Mouse (Mus musculus) cortical plate, adult 2 months (tissue): Measurements from ENCODE around the gene Furin.

Experiments used
- CTCF ChIP-seq: fragments of 200-500 bp; IDR thresholded peaks from 2 replicates; pipeline ENCODE4 v1.5.1; 2011; ENCODE audit warnings: mild to moderate bottlenecking, control low read depth, low read length; ENCODE audit not compliant: insufficient read depth; ENCODE audit errors: extremely low read depth
- POLR2A ChIP-seq: fragments of 200-500 bp; IDR thresholded peaks from 2 replicates; pipeline ENCODE4 v1.6.1; 2011; ENCODE audit warnings: mild to moderate bottlenecking, low read length, control low read depth; ENCODE audit not compliant: insufficient read depth; ENCODE audit errors: extremely low read depth

GRCm38 (mm10) chr7:80407712-80408111 is 2.5 kb upstream of the Furin start:
- TF ChIP-seq CTCF, result no peak
- no peak for TF ChIP-seq POLR2A
